Mouse (Mus musculus) midbrain, embryonic 16.5 days (tissue): Measurements from ENCODE around the gene Atp2a2. TPM values are rescaled to one million over a fixed set of nuclear protein-coding genes. Genes with fewer than 3 reads are reported as not detected.

Source experiments
- ATAC-seq: fragments of 200-750 bp; cut with Nextera tagmentation; 2 replicates; pipeline ENCODE4 v1.8.0; 2017; ENCODE audit warnings: moderate TSS enrichment
- H3K27ac ChIP-seq: fragments of 300-500 bp; sonication (generic); 2 replicates; pipeline ENCODE4 v1.5.1; 2014; ENCODE audit warnings: mild to moderate bottlenecking, low read length, mixed read lengths
- H3K27me3 ChIP-seq: fragments of 300-500 bp; sonication (generic); 2 replicates; pipeline ENCODE4 v1.6.1; 2014; ENCODE audit warnings: low read depth, low read length, mixed read lengths; ENCODE audit not compliant: control insufficient read depth, insufficient read depth
- H3K36me3 ChIP-seq: fragments of 300-500 bp; sonication (generic); 2 replicates; pipeline ENCODE4 v1.6.1; 2014; ENCODE audit warnings: mild to moderate bottlenecking, low read length, moderate library complexity, mixed read lengths; ENCODE audit not compliant: control insufficient read depth, insufficient read depth
- H3K4me1 ChIP-seq: fragments of 300-500 bp; sonication (generic); 2 replicates; pipeline ENCODE4 v1.6.1; 2014; ENCODE audit warnings: mild to moderate bottlenecking, low read length, mixed read lengths; ENCODE audit not compliant: control insufficient read depth, insufficient read depth
- H3K4me2 ChIP-seq: fragments of 300-500 bp; sonication (generic); 2 replicates; pipeline ENCODE4 v1.6.1; 2014; ENCODE audit warnings: mild to moderate bottlenecking, low read length, mixed read lengths
- H3K4me3 ChIP-seq: fragments of 300-500 bp; sonication (generic); 2 replicates; pipeline ENCODE4 v1.5.1; 2014; ENCODE audit warnings: low read depth, mild to moderate bottlenecking, low read length, moderate library complexity, mixed read lengths
- H3K9ac ChIP-seq: fragments of 300-500 bp; sonication (generic); 2 replicates; pipeline ENCODE4 v1.6.1; 2014; ENCODE audit warnings: low read depth, low read length, mixed read lengths
- H3K9me3 ChIP-seq: fragments of 300-500 bp; sonication (generic); replicated peaks from 2 replicates; pipeline ENCODE4 v1.6.1; 2014; ENCODE audit warnings: mild to moderate bottlenecking, low read length, mixed read lengths; ENCODE audit not compliant: control insufficient read depth, poor library complexity, severe bottlenecking
- WGBS: fragments of 180-500 bp; shearing (Covaris S2); extraction: QIAGEN DNeasy Blood & Tissue Kit; methylation state at CpG from one replicate; pipeline ENCODE4 v1.1.7; 2014; 5-methylcytosine and 5-hydroxymethylcytosine counted together
- polyA plus RNA-seq: library from polyadenylated mRNA; unstranded; fragments of >200 nt; fragmentation: Nextera tagmentation; extraction: Ambion mirVana; gene quantifications from 2 replicates; pipeline ENCODE4 v1.2.1, GENCODE M21; 2015

Atp2a2 gene
- polyA plus RNA-seq, 1 experiment from 2014 or later = 45.6 TPM

GRCm38 (mm10) chr5:122445051-122445610 is 56.9 kb downstream of the Atp2a2 start:
- peaks cover 43% of the 10 kb centered on the region for H3K36me3 ChIP-seq
- H3K9me3 ChIP-seq = no peaks in the 10 kb centered on the region
- H3K27me3 ChIP-seq = no peaks in the 10 kb centered on the region
- no peaks in the 10 kb centered on the region for H3K4me1 ChIP-seq
- no peak for ATAC-seq
- no peak overlapping the region for H3K9ac ChIP-seq
- WGBS = 93% methylated on average over 11 of the region's 11 CpGs
- no peak overlapping the region for H3K4me3 ChIP-seq
- H3K27ac ChIP-seq = no peak overlapping the region
- H3K4me2 ChIP-seq = no peak overlapping the region

- H3K4me1 ChIP-seq = no peaks in the 10 kb centered on the region
- no peak overlapping the region for H3K9ac ChIP-seq
- H3K4me3 ChIP-seq = no peak overlapping the region
- H3K27ac ChIP-seq = no peak overlapping the region
- ATAC-seq = no peak
- H3K4me2 ChIP-seq = no peak overlapping the region
- 92% methylated on average over 10 of the region's 10 CpGs for WGBS
- no peaks in the 10 kb centered on the region for H3K27me3 ChIP-seq
- peaks cover 48% of the 10 kb centered on the region for H3K36me3 ChIP-seq
- H3K9me3 ChIP-seq = no peaks in the 10 kb centered on the region
Observed at GRCm38 (mm10) chr5:122444492-122444891, 57.5 kb downstream of the Atp2a2 start.

- Histone ChIP-seq H3K27me3 (no peaks in the 10 kb centered on the region), H3K4me2 (no peak overlapping the region), H3K4me3 (no peak overlapping the region), H3K27ac (no peak overlapping the region), H3K9me3 (no peaks in the 10 kb centered on the region), H3K9ac (no peak overlapping the region), H3K4me1 (no peaks in the 10 kb centered on the region), H3K36me3 (peaks cover 64% of the 10 kb centered on the region)
- 94% methylated on average over 12 of the region's 12 CpGs for WGBS
- no peak for ATAC-seq
Observed at GRCm38 (mm10) chr5:122440095-122440630, 61.9 kb downstream of the Atp2a2 start.

GRCm38 (mm10) chr5:122439400-122440094 is 62.5 kb downstream of the Atp2a2 start:
- no peaks in the 10 kb centered on the region for H3K4me1 ChIP-seq
- no peak overlapping the region for H3K4me2 ChIP-seq
- no peak overlapping the region for H3K27ac ChIP-seq
- H3K36me3 ChIP-seq = peaks cover 59% of the 10 kb centered on the region
- ATAC-seq = no peak
- WGBS = 93% methylated on average over 19 of the region's 19 CpGs
- no peak overlapping the region for H3K4me3 ChIP-seq
- H3K9me3 ChIP-seq = no peaks in the 10 kb centered on the region
- no peak overlapping the region for H3K9ac ChIP-seq
- H3K27me3 ChIP-seq = no peaks in the 10 kb centered on the region

- WGBS = 85% methylated on average over 4 of the region's 4 CpGs
- Histone ChIP-seq H3K4me1 (no peaks in the 10 kb centered on the region), H3K4me2 (no peak overlapping the region), H3K4me3 (no peak overlapping the region), H3K27me3 (no peaks in the 10 kb centered on the region), H3K27ac (no peak overlapping the region), H3K9me3 (no peaks in the 10 kb centered on the region), H3K36me3 (peaks cover 51% of the 10 kb centered on the region), H3K9ac (no peak overlapping the region)
- no peak for ATAC-seq
Observed at GRCm38 (mm10) chr5:122434541-122434940, 67.5 kb downstream of the Atp2a2 start.

- 95% methylated on average over 8 of the region's 8 CpGs for WGBS
Observed at GRCm38 (mm10) chr5:122431221-122431620, 70.8 kb downstream of the Atp2a2 start.

GRCm38 (mm10) chr5:122430036-122430775 is 71.8 kb downstream of the Atp2a2 start:
- Histone ChIP-seq H3K36me3 (peaks cover 36% of the 10 kb centered on the region), H3K27ac (no peak overlapping the region), H3K27me3 (no peaks in the 10 kb centered on the region), H3K9me3 (no peaks in the 10 kb centered on the region), H3K9ac (no peak overlapping the region), H3K4me3 (no peak overlapping the region), H3K4me1 (no peaks in the 10 kb centered on the region), H3K4me2 (no peak overlapping the region)
- 92% methylated on average over 4 of the region's 4 CpGs for WGBS
- no peak for ATAC-seq

More at GRCm38 (mm10) chr5:122431221-122431620, 70.8 kb downstream of the Atp2a2 start:
- no peaks in the 10 kb centered on the region for H3K4me1 ChIP-seq
- H3K27ac ChIP-seq = no peak overlapping the region
- no peak overlapping the region for H3K9ac ChIP-seq
- H3K27me3 ChIP-seq = no peaks in the 10 kb centered on the region
- no peak overlapping the region for H3K4me2 ChIP-seq
- H3K9me3 ChIP-seq = no peaks in the 10 kb centered on the region
- peaks cover 40% of the 10 kb centered on the region for H3K36me3 ChIP-seq
- no peak for ATAC-seq
- no peak overlapping the region for H3K4me3 ChIP-seq

- WGBS = 92% methylated on average over 2 of the region's 2 CpGs
- Histone ChIP-seq H3K27me3 (no peaks in the 10 kb centered on the region), H3K4me2 (no peak overlapping the region), H3K9ac (no peak overlapping the region), H3K36me3 (peaks cover 18% of the 10 kb centered on the region), H3K4me1 (peaks cover 19% of the 10 kb centered on the region), H3K9me3 (no peaks in the 10 kb centered on the region), H3K27ac (no peak overlapping the region), H3K4me3 (no peak overlapping the region)
- no peak for ATAC-seq
Observed at GRCm38 (mm10) chr5:122425550-122425949, 76.5 kb downstream of the Atp2a2 start.

GRCm38 (mm10) chr5:122423083-122423482 is 78.9 kb downstream of the Atp2a2 start:
- Histone ChIP-seq H3K9me3 (no peaks in the 10 kb centered on the region), H3K27me3 (no peaks in the 10 kb centered on the region), H3K9ac (peak overlapping the region; percentile 95), H3K36me3 (peaks cover 2% of the 10 kb centered on the region), H3K4me2 (peak overlapping the region; percentile 97), H3K4me3 (peak overlapping the region; percentile 99), H3K4me1 (peaks cover 19% of the 10 kb centered on the region), H3K27ac (no peak overlapping the region)
- ATAC-seq = no peak
- 32% methylated on average over 15 of the region's 15 CpGs for WGBS
